Mouse (Mus musculus) adrenal gland, postnatal 36 days (tissue): ENCODE results near the gene Zbtb37. TPM values are rescaled to one million over a fixed set of nuclear protein-coding genes. Genes with fewer than 3 reads are reported as not detected.

Experiments
- DNase-seq, 2 experiments: peaks; one replicate each; pipeline ENCODE4 v3.0.0; 2021; ENCODE audit warnings: mixed read lengths in 1 of 2
- long read RNA-seq, 2 experiments: library from polyadenylated mRNA; stranded (forward); transcript quantifications; one replicate each; pipeline ENCODE4 v2.0.0; 2021; ENCODE audit warnings: borderline sequencing depth in 2 of 2
- total RNA-seq, 2 experiments: library from RNA; stranded (reverse); gene quantifications; 2 replicates each; pipeline ENCODE4 v1.2.3; 2021

Zbtb37 gene
- total RNA-seq, result 10 to 100 TPM; 13.4 to 19.1 TPM
- long read RNA-seq, experiment 1, partial matches to known transcripts, result 0 of 1 reads
- long read RNA-seq, experiment 1, other reads (novel, unspliced or antisense), result 1 of 1 reads
- long read RNA-seq, experiment 2, partial matches to known transcripts, result 1 of 1 reads
- long read RNA-seq, experiment 2, other reads (novel, unspliced or antisense), result 0 of 1 reads

DNA sequence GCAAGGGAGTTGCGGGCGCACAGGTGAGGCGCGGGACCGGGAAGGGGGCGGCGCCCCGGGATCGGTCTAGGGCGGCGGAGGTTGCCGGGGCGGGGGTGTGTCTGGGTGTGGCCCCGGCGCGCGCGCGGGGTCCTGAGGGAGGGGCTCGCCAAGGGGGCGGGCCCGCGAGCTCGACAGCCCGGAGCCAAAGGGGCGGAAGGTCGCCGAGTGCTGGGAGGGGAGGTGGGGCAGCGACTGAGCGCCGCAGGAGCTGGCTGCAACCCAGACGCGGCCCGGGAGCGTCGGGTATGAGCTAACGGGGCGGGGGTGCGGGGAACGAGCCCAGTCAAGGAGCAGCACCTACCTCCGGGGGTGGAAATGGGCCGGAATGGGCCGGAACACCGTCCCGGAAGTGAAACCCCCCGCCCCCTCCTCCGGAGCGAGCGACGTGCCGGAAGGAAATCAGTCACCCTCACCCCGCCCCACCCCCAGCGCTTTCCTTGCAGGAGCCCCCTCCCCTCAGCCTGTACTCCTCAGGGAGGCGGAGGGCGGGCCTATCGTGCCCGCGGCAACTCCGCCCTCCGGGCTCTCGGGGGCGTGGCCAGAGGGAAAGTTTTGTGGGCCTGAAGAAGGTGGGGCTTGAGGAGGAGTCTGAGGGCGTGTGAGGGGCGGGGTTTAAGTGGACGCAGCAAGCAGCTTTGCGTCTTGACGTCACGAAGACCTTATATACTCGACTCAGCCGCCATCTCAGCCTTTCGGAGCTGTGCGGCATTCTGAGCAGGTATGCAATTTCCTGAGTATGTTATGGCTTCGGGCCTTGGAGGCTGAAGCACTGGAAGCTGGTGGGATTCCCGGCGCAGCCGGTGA, at the start of gene Zbtb37:
Gene Zbtb37 (minus strand): TSS at position 415 of the 846 bp plus-strand sequence.
- DNase-seq, result peak; percentile 98

DNA sequence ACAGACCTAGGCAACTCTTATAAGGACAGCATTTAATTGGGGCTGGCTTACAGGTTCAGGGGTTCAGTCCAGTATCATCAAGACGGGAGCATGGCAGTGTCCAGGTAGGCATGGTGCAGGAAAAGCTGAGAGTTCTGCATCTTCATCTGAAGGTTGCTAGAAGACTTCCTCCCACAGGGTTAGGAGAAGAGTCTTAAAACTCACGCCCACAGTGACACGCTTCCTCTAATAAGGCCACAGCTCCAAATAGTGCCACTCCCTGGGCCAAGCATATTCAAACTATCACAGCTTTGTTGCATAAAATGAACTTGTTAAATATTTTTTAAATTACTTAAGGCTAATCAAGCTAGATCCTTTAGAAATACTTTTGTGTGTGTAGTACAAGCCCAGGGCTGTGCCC, 42.6 kb upstream of the Zbtb37 start:
- no peak for DNase-seq

DNA sequence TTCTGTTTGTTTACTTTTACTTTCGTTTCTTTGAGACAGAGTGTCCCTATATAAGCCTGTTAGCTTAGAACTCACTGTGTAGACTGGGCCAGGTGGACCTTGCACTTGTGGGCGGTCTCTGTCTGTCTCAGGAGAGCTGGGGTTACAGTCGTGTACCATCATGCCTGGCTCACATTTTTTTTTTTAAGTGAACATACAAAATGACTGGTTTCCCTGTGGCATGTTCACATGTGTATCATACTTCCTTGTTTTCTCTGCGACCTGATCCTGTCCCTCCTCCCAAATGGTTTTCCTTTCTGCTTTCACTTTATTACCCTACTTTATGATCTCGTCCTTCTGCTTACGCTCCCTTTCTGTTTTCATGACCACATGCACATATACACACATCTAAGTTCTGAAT, 41.6 kb upstream of the Zbtb37 start:
- DNase-seq, result peak in 1 of 2 experiments; percentile 10

DNA sequence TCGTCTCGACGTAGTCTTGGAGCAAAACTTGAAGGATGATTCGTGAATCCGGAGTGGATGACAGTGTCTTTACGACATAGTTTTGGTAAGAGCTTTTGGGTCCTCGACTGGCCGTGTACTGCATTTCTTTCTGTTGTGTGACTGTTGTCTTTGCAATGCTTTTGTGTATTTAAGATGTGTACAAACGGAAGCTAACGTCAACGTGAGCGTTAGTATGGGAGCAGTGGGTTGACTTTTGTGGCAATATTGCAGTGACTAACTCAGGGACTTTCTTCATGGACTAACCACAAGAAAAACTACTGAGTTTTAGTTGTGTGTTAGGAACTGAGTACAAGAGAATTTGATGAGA, 36.6 kb upstream of the Zbtb37 start:
- no peak for DNase-seq

DNA sequence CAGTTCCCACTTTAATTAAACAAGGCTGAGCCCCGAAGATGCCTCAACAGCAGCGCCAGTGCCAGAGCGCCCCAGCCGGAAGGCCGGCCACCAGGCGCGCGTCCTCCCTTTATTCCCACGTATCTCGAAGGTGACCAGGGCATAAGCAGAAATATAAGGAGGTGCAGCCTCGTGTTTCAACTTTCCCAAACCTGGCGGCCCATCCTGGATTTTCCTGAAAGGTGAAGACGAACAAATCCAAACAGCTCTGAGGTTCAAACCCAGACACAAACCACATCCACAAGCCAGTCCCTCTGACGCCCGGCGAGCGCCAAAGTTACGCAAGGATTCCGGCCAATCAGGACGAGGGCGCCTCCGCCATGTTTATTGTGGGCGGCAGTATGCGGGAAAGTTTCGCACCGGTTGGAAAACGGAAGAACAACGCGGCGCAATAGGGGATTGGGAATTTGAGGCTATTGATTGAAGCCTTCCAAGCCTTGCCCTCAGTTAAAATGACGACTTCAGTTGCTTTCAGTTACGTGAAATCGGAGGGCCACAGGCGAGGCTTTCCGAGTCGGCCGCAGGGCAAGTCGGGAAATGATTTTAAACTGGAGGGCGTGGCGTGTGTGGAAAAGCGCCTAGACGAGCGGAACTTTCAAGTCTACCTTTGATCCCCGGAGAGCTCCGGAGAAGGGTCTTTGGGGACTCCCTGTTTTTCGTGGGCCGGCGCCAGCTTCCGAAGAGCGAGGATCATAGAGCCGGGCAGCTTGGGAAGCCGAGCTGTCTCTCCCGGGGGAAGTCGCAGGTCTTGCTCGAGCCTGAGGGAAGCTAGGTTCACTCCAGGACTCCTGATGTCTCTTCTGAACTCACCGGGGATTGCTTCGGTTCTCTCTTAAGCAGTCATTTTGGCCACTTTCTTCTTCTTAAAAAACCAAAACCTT, 36.0 kb upstream of the Zbtb37 start, which contains the start of the genes Dars2 and Cenpl:
Gene Dars2 (minus strand): TSS at position 307 of the 920 bp plus-strand sequence.
Gene Cenpl (plus strand): TSS at position 362 of the 920 bp plus-strand sequence.
- DNase-seq, result peak; percentile 96 to 98

DNA sequence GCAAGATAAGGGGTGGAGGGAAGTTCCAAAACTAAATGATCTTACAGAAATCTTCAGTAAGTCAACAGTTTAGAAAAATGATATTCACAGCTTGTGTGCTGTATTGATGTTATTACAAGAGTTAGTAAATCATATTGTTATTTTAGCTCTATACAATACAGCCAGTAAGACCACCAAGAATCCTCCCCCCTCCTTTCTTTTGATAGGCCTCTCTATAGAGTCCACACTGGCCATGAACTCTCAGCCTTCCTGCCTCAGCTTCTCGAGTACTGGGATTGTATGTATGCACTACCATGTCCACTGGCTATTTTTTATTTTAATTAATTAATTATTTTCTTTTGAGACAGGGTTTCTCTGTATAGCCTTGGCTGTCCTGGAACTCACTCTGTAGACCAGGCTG, 28.7 kb upstream of the Zbtb37 start:
- no peak for DNase-seq

DNA sequence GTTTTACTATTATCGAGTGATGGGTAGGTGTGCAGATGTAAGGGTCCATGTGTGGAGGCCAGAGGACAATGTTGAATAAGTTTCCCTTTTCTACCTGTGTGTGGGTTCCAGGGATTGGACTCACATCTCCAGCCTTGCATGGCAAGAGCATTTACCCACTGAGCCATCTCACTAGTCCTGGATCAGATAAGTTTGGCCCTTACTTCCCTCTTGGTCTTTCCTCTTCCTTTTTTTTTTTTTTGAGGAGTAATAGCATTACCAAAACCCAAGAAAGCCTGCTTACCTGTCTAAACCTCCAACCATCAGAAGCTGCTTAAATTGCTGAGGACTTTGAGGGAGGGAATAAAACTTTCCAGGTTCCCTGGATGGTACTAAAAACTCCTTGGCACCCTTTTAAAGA, 22.5 kb upstream of the Zbtb37 start:
- DNase-seq, result no peak

DNA sequence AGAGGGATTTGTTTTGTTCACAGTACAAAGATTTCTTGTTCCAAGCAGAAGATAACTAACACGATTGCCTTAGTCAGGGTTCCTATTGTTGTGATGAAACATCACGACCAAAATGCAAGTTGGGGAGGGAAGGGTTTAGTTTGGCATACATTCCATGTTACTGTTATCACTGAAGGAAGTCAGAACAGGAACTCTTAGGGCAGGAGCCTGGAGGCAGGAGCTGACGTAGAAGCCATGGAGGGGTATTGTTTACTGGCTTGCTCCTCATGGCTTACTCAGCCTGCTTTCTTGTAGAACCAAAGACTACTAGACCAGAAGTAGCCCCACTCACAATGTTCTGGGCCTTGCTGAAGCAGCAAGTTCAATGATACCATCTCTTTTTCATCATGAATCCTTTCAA, 12.3 kb upstream of the Zbtb37 start:
- DNase-seq, result no peak

DNA sequence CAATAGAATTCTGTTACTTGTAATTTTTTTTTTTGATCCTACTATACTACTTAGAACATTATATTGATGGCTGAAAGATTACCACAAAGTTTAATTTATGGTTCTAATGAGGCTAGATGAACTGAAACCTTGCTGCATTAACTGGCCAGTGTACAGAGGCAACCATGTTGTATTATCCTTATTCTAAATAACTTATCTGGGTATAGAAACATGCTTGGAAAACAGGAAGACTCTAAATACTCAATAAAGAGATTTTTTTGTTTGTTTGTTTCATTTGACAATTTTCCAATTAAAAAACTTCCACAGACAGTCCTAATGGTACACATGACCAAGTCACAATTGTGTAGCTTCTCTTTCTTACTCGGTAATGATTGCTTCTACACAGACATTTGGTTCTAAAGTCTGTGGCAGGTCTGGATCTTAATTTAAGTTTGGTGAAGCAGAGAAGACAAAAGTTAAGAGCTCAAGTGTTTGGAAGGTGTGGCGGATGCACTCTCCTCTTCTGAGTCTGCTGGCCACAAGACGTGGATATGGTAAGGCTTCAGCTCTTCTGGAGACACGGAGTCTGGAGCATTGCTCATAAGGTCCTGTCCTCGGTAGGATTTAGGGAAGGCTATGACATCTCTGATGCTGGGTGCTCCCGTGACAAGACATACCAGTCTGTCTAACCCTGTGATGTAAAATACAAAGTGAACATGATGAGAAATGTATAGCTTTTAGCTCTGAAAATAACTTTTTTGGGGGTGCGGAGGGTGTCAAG, 6.8 kb upstream of the Zbtb37 start:
- DNase-seq, result no peak

DNA sequence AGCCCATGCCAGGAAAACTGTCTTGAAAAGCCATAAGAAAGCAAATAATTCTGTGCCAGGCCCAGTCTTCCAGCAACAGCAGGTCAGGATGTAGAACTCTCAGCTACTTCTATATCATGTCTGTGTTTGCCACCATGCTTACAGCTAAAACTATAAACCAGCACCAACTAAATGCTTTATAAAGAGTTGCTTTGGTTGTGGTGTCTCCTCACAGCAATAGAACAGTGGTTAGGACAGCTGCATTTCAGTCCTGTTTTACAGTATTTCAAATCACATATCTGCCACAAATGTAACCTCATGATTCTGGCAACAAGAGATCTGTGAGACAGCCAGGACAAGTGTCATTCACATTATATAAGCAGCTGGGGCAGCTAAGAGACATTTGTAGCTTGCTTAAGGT, 6.2 kb upstream of the Zbtb37 start:
- DNase-seq, result no peak

DNA sequence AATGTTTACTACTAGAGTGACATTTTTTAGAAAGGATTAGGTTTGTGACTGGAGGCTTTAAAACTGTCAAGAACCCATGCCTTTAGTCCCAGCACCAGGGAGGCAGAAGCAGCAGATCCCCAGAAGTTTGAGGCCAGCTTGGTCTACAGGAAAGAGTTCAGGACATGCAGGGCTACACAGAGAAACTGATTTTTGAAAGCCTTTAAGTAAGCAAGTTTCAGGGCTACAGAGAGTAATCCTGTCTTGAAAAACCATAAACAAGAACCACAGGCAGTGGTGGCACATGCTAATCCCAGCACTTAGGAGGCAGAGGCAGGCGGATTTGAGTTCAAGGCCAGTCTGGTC, 5.7 kb upstream of the Zbtb37 start:
- no peak for DNase-seq

DNA sequence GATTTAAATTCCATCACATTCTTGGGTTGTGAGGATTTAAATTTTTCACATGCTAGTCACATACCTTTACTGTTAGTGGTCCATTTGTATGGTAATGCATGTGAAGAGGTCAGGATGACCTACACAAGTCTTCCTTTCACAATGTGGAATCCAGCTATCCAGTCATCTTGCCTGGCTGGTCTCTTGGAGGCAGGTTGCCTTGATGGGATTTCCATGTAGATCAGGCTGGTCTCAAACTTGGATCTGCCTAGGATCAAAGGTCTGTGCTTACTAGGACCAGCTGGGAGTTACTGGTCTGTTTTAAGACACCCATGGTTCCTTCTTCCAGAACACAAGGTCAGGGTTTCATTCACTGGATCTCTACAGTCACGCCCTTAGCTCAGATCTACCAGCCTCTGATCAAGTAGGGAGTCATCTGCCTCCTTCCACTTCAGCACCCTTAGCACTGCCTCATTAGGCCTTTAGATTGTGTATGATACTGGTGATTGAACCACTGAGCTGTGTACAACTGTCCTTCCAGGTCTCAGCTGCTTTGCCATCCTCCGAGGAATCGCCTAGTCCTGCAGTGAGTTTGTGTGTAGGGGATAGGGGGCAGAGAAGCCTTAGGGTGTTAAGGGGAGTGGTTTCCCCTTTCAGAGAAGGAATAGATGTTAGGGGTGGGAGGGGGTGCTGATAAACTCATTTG, 5.2 kb upstream of the Zbtb37 start:
- no peak for DNase-seq

DNA sequence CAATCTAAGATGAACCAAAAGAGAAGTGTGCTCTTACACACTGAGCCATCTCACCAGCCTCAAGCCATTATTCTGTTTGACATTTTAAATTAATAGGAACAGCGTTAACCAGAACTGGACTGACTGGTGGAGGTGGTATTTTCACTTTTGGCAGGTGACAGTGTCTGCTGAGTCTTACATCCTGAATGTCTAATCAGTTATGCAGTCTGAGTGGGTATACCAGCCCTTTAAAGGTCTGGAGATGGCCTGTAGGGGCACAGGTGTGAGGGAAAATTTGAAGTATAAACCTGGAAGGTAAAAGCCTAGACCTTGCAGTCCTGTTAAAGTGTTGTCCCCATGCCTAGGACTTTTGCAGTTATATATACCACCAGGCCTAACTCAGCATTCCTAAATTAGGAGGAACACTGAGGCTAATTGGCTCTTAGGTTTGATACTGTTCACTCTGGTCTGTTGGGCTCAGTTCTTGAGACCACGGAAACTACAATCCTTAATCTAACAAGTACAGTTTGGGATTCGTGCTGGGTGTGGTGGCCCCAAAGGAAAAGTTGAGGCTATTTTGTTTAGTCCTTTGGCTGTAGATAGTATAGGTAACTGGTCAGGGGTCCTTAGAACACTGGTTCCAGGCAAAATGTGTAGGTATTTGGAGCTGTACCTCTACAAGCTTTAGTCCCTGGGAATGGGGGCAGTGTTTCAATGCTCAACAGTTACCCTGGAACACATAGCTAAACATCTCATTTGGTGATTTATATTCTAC, 4.5 kb upstream of the Zbtb37 start:
- DNase-seq, result no peak

DNA sequence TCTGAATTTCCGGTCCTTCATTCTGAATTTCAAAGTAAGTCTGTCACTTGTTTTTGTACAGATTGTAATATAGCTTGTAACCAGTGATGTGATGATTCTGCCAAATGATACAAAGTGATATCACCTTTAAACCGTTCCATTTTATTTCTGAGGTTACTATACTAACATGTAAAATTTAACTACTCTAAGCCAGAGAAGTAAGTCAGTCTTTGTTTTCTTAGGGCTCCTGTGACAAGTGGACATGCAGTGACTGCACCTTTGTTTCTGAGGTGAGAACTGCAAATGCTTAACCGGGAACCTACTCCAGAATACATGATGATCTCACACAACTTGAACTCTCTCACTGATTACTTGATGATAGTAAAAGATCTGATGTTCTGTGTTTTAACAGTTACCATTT, 3.4 kb upstream of the Zbtb37 start:
- no peak for DNase-seq

DNA sequence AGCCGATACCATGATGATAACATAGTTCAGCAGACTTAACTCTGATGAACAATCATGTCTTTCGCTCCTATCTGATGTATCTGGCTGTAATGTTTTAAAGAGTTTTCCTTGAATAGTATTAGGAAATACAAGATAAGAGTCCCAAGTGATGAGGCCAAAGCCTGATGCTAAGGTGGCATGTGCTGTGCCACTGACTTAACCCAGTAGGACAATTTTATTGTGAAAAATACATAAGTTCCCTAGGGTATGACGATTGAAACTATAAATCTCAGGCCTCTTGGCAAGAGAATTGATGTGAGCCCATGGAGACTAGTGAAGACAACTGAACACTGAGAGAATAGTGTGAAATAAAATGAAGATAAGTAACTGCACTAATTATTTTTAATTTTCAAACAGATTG, 3.0 kb upstream of the Zbtb37 start:
- no peak for DNase-seq

DNA sequence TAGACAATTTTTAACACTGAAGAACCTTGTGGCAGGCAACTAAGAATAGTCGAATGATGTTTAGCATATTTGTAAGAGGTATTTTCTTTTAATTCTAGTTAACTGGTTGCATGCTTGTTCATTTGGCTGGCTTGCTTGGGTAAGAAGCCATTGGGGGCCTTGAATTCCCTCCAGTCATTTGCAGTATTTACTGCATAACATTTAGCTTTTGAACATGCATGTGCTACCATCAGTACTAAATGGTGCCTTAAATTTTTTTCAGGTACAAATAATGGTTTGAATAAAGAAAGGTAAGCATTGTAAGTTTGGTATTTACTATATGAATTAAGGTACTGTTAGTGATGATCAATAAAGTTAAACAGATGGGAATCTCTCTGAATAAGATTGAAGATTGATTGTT, 2.4 kb upstream of the Zbtb37 start:
- no peak for DNase-seq

DNA sequence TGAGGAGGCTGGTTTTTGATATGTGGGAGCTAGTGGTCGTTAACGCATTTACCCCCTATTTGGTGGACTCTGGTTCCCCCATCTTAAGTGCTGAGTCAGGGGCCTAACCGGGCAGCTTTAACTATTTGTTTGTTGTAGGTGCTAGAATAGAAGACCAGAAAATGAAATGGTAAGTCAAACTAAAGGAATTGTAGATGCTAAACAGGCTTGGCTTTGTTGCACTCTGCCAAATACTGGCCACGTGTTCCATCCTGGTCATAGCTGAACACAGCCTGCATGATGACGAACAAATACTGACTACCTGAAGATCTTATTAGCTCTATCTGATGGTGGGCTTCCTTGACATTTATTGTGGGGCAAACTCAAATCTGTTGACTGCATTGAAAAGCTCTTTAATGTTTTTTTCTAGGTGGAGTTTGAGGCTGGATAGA, 1.8 kb upstream of the Zbtb37 start:
- DNase-seq, result peak in 1 of 2 experiments; percentile 27

DNA sequence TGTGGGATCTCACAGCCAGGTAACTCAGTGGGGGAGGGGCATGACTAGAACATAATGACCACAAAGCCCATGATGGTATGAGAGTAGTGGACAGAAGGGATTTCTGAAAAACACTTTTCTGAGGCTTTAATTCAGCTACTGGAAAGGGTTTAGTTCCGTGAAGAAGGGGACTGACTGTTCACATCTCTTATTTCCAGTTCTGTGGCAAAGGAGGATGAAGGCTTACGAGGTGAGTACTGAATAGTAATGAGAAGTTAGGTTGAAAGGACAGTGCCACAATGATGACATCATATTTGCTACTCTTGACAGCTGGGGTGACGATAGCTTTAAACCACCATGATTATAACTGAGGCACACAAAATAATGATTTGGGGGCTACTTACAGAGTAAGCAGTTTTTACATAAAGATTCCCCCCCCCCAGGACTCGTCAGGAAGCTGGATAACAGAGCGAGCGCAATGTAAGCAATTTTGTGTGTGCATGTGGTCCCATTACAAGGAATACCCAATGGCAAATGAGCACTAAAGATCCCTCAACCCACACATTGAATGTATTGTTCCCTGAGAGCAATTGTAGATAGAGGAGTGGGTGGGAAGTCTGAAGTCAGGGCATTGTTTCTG, 1.2 kb upstream of the Zbtb37 start:
- DNase-seq, result no peak

DNA sequence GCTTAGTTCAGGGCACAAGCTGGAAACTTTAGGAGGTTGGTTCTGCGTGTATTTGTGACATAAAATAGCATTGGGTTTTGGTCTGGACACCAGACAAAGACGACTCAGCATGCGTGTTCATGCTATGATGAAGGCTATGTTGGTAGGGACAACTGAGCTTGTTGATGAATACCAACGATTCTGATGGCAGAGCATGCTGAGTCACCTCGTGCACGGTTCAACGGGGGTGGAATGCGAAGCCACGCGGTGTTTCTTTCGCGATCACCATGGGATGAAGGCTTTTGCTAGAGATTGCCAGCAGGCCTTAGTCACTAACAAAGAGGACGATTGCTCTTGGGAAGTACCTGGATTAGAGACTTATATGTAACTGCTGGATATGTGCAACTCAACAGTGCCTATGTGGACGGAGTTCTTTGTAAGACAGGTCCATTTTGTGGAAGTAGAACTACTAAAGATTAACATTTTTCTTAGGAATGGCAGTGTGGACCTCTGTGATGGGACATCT, 684 bp upstream of the Zbtb37 start:
- DNase-seq, result peak; percentile 40 to 44

DNA sequence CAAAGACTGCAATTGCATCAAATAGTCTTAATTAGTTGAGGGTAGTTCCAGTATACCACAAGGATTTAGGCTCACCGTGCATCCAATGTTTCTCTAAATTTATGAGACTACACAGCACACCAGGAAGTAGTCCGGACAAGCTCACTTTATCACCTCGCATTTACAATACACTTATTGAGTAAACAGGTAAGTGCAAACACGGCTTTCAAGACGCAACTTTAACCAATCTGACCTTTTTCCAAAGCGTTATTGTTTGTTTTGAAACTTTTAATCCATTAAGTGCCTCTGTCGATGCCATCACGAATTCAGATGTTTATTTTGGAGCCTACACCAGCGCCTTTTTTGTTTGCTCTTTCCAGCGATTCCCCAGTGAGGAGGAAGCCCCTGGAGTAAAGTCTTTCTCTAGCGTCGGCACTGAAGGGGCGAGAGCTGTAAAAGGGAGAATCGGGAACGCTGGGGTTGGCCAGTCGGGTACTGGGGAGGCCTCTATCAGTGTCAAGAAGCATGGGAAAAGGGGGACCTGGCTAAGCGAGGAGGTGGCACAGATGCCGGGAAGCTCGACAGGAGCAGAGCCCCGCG, 704 bp downstream of the Zbtb37 start:
- no peak for DNase-seq
